Mouse (Mus musculus) adrenal gland, adult 18-20 months (tissue): ENCODE data around the gene Tbc1d12. TPM values are rescaled to one million over a fixed set of nuclear protein-coding genes. Genes with fewer than 3 reads are reported as not detected.
A peak's percentile ranks its signal among the peaks of the same experiment; 100 is the strongest.

Source experiments
- DNase-seq, 2 experiments: peaks; one replicate each; pipeline ENCODE4 v3.0.0; 2021 to 2022; ENCODE audit warnings: low spot score in 2 of 2
- total RNA-seq, 2 experiments: library from RNA; stranded (reverse); gene quantifications; 1 replicate in 1 of 2; 2 replicates in 1 of 2; pipeline ENCODE4 v1.2.3; 2021

Tbc1d12 gene
- total RNA-seq, 2 experiments from 2014 or later: 10.1 to 10.5 TPM

DNA sequence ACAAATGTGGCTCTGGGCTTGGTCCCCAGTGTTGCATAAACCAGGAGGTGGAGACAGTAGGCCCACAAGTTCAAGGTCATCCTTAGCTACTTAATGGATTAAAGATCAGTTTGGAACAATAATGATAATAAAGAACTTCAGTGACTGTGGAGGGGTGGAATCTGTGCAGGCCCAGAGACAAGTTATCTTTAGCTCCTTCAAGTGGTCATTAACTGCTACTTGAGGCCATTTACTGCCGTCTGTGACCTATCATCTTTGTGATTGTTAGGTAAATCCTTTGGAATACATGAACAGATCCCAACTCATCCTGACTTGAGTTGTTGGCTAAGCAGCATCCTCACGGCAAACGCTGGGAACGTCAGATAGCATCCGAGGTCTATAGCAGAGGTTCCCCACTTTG lies 66.1 kb downstream of the Tbc1d12 start:
- DNase-seq: no peak

DNA sequence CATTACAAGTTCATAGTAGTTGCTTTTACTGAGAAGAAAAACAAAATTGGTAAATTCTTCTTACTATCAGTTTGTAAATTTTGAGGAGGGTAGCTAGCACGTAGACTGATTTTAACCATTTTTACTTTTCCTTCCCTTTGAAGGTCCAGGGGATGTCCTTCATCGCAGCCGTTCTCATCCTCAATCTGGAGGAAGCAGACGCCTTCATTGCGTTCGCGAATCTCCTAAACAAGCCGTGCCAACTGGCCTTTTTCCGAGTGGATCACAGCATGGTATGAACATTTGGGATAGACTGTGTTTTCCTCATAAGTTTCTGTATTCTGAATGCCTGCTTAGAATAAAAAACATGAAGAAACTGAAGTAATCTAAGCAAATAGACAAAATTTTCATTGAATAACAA lies 77.4 kb downstream of the Tbc1d12 start:
- no peak for DNase-seq

DNA sequence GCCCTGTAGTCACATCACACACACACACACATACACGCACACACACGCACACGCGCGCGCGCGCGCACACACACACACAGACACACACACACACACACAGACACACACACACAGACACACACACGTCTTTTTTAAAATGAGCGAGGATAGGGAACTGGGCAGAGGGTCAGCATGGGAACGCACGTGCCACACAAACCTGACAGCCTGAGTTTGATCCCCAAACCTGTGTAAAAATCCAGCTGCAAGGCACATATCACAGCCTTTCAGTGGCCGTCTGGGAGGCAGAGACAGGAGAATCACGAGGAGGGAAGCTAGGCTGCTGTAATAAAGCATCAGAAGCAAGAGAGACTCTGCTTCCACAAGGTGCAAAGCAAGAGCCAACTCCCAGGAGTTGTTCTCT lies 78.5 kb downstream of the Tbc1d12 start:
- no peak for DNase-seq

DNA sequence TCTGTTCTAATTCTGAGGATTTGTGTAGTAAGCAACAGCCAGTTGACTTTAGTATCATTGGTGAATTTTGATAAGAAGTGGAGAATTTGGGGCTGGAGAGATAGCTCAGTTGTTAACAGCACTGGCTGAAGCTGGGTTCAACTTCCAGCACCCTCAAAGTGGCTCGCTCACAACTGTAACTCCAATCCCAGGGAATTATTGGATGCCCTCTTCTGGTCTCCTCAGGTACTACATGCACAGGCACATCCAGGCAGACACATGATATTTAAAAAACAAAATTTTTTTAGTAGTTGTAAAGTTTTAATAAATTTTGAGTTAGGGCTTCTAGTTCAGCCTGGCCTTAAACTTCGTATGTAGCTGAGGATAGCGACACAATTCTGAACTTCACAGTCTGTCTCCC lies 79.3 kb downstream of the Tbc1d12 start:
- DNase-seq: peak; percentile 25 to 41

DNA sequence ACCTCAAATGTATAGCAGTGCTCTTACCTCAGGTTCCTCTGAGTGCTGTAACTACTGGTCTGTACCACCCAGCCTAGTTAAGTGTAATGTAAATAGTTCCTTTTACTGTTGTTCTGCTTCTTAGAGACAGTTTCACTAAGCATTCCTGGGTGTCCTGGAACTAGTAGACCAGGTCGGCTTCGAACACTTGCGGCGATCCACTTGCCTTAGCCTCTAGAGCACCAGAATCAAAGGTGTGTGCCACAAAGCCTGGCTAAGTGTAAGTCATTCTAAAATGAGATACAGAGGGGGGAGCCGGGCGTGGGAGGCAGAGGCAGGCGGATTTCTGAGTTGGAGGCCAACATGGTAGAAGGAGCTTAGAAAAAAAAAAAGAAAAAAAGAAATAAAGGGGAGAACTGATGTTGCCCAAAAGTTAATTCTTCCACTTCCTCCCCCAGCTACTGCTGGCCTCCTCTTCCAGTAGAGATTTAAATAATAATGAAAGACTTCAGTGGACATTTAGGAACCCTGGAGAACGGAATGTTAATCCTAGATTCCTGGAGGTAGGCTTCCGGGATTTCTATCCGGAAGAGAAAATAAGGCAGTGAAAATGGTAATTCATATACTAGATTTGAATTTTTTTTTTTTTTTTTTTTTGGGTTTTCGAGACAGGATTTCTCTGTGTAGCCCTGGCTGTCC lies 92.2 kb downstream of the Tbc1d12 start:
- no peak for DNase-seq

DNA sequence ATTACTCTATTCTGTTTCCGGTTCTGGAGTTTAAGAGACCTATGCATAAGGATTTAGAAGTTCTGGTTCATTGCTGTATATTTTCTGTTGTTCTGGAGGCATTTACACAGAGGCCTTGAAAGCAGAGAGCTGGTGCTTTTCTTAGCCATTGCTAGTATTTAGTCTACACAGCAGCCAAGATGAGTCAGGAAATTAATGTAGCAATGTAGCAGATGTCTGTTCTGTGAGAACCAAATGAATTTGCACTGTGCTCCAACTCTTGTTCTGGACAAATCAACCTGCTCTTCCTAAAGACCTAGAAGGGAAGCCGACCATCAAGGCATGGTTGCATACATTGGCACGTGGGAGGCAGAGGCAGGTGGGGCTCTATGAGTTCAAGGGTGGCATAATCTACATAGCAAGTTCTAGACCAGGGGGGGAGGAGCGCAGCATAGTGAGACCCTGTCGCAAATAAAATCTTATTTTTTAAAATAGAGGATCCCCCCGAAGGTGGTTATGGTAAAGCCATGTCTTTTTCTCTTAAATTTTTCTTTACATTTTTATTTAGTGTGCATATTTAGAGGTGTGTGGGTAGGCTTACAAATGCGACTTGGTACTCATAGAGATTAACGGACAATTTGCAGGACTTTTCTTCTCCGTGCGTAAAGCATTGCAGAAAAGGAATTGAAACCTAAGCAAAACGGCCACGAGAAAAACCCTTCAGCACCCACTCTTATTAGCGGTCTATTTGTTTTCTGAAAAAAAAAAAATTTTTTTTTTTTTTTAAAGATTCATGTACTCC lies 93.3 kb downstream of the Tbc1d12 start:
- DNase-seq: no peak

DNA sequence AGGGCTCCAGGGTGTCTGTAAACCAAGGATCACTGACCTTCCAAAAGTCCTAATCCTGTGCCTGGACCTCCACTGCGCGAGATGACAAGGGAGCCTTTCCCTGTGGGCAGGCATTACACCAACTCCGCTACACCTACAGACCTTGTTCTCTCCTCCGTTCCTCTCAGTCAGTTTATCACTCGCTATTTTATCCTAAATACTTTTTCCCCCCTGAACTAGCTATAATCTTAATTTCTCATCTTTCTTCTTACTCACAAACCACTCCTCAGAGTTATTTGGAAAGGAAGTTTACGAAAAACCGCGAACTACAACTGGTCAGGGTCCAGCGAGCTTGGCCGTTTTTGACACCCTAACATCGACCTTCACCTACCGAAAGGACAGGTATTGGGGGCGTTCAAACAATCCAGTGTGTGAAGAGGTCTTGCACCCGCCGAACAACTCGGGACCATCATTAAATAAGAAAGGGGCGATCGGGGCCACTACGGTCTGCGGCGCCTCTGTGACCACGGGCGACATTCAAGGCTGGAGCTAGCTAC lies 93.9 kb downstream of the Tbc1d12 start:
- DNase-seq: no peak

DNA sequence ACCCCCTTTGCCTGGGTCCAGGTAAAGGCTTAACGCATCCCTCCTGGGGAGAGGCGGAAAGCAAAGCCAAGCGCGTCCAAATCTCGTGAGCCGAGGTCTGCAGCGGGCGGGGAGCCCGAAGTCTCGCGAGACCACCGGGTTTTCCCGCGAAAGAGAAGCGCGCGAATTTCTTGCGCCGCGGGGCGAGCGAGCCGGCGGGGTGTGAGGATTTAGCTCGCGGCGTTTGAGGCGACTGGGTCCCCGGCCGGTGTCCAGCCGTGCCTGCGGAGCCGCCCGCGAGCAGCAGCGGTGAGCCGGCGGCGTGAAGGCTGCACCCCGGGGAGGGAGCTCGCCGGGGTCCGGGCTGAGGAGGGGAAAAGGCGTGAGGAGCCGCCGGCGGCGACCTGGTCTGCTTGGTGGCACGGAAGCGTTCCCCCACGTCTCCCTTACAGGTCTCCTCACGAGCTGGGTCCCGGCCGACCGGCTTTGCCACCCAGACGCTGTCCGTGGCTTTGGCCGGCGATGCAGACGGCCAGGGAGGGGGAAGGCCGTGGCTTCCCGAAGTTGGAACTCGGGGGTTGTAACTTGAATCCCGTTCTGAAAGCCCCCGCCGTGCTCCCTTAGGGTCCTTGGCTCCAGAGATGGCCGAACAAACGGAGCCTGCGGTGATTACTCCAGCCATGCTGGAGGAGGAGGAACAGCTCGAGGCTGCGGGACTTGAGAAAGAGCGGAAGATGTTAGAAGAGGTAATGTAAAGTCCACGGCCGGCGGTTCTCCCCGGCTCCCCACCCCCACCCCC lies 94.6 kb downstream of the Tbc1d12 start, which contains the start of gene Hells:
Hells (plus strand) TSS at position 128 of the 778 bp plus-strand sequence.
- peak; percentile 70 to 85 for DNase-seq

DNA sequence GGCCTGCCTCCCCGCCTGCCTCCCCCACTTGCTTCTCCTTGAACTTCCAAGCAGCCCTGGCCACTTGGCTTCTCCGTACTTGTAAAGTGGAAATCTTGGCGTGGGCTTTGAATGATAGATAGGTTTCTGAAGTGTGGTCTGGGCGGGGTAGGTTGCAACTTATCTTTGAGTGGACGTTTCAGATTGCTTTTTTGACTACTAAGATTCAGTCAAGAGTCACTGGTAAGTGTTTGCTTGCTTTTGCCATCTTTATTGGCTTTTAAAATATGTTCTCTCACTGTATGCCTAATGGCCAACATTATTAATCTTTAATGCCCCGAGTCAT lies 95.1 kb downstream of the Tbc1d12 start:
- no peak for DNase-seq

DNA sequence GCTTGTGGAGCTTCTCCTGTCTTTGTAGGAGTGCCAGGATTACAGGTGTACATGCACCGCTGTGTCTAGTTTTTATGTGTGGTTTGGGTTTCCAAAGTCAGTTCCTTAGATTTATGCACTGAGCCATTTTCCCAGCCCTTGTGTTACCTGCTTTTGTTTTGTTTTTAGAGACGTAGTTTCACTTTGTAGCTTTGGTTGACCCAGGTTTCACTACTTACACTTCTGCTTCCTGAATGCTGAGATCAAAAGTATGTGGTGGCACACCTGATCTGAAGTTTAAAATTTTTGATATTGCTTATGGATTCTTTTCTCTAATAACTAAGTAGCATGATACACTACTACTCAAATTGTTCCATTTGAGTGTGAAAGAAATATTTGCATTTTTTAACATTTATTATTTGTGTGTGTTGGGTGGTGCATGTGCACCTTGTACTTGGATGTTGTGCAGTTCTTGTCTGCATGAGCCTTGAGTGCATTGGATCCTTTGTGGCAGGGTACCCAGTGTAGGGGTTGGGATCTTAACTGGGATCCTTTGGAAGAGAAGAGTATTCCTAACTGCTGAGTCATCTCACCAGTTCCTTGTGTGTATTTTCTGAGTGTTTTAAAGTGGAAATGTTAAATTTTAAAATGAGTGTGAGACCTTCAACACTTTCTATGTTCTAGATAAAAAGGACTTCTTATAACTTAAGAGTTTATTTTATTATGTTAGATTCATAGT lies 108.4 kb downstream of the Tbc1d12 start:
- no peak for DNase-seq

Other genes starting within 250 kb of the Tbc1d12 start
- gene Noc3l, start 17.3 kb upstream of the Tbc1d12 start, total RNA-seq: 10 to 100 TPM; 18.8 to 20.7 TPM
- 1 to 10 TPM; 2.8 to 3.2 TPM for gene Hells, start 94.3 kb downstream of the Tbc1d12 start, total RNA-seq
- under 1 TPM; 0.16 to 0.23 TPM for gene Cyp2c55, start 170.4 kb downstream of the Tbc1d12 start, total RNA-seq
- gene Cyp2c65, start 224.4 kb downstream of the Tbc1d12 start, total RNA-seq: not detected